Mouse (Mus musculus) bone marrow macrophage, adult 2 months (primary cell): ENCODE data around the gene Plppr2. TPM values are rescaled to one million over a fixed set of nuclear protein-coding genes. Genes with fewer than 3 reads are reported as not detected.

Experiments used
- H3K27ac ChIP-seq: 2 replicates; pipeline ENCODE4 v1.5.1; 2012; ENCODE audit warnings: low read depth, low read length; ENCODE audit not compliant: insufficient read depth
- H3K4me1 ChIP-seq: 2 replicates; pipeline ENCODE4 v1.6.1; 2012; ENCODE audit warnings: low read length; ENCODE audit not compliant: control insufficient read depth, insufficient read depth
- H3K4me3 ChIP-seq: 2 replicates; pipeline ENCODE4 v1.5.1; 2012; ENCODE audit warnings: mild to moderate bottlenecking, low read length, moderate library complexity; ENCODE audit not compliant: insufficient read depth
- CTCF ChIP-seq: IDR thresholded peaks from 2 replicates; pipeline ENCODE4 v1.5.1; 2012; ENCODE audit warnings: low read depth, mild to moderate bottlenecking, low read length, moderate library complexity
- POLR2A ChIP-seq: IDR thresholded peaks from 2 replicates; pipeline ENCODE4 v1.6.1; 2012; ENCODE audit warnings: mild to moderate bottlenecking, low read depth, low read length, borderline replicate concordance
- polyA plus RNA-seq: library from polyadenylated mRNA; stranded (reverse); fragments of >200 nt; gene quantifications from 2 replicates; pipeline ENCODE4 v1.2.4, GENCODE M21; 2012; ENCODE audit not compliant: missing spikeins, insufficient read depth, insufficient read length

Plppr2 gene
- polyA plus RNA-seq, 1 experiment = 5.8 TPM

DNA sequence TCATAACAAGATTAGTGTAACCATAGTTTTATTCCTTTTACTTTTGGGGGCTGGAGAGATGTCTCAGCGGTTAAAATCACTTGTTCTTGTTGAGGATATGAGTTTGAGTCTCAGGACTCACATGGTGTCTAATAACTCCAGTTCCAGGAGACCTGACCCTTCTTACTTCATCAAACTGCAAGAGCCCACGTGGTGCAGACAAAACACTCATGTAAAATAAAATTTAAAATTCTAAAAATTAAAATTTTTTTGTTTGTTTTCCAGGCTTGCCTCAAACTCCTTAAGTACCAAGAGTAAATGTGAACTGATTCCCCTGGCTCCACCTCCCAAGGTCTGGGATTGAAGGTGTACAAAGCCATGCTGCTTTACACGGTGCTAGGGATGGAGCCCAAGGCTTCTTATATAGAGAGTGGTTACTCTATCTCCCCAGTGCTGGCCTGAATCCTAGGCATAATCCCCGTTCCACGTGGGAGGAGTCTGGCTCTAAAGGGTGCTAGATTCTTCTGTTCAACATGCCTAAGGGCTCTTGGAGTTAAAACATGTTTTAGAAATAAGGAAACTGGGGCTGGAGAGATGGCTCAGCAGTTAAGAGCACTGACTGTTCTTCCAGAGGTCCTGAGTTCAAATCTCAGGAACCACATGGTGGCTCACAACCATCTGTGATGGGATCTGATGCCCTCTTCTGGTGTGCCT lies 18.0 kb upstream of the Plppr2 start:
- H3K4me1 ChIP-seq = peaks cover 15% of the 10 kb centered on the region
- H3K4me3 ChIP-seq = no peak overlapping the region
- no peak overlapping the region for H3K27ac ChIP-seq
- no peak for TF ChIP-seq POLR2A
- TF ChIP-seq CTCF = no peak

DNA sequence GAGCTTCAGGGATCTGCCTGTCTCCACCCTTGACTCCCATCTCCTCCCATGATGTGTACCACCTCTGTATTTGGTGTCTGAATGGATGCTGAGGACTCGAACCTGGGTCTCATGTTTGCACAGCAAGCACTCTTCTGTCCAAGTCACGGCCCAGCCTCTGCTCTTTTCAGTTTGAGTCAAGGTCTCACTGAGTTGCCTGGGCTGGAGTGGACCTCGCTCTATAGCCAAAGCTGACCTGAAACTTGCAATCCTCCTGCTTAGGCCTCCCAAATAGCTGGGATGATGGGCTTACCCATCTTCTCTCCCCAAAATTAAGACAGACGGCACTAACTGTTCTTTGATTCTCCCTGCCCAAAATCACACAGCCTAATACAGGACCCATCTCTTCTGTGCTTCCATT lies 13.8 kb upstream of the Plppr2 start:
- H3K4me3 ChIP-seq = no peak overlapping the region
- H3K4me1 ChIP-seq = peaks cover 25% of the 10 kb centered on the region
- TF ChIP-seq POLR2A (no peak), CTCF (no peak)
- no peak overlapping the region for H3K27ac ChIP-seq

DNA sequence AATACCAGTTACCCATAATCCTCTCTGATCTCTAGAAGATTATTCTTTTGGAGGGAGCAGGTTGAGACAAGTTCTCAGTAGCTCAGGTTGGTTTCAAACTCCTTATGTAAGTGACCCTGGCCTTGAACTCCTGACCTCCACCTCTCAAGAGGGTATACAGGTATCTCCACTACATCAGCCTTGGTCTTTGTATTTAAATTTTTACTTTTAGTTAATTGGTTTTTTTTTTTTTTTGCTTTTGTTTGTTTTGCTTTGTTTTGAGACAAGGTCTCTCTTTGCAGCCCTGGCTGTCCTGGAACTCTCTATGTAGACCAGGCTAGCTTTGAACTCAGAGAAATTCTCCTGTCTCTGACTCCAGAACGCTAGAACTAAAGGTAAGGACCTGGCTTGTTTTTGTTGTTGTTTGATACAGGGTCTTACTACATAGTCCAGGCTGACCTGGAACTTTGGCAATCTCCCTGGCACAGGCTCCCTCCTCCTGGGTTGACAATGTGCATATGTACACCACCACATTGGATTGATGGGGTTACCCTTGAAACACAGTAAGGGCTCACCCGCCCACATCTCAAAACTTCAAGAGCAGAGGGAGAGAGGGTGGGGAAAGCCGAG lies 13.2 kb upstream of the Plppr2 start:
- peaks cover 25% of the 10 kb centered on the region for H3K4me1 ChIP-seq
- H3K27ac ChIP-seq = peak overlapping the region; percentile 56
- TF ChIP-seq POLR2A (no peak), CTCF (no peak)
- no peak overlapping the region for H3K4me3 ChIP-seq

DNA sequence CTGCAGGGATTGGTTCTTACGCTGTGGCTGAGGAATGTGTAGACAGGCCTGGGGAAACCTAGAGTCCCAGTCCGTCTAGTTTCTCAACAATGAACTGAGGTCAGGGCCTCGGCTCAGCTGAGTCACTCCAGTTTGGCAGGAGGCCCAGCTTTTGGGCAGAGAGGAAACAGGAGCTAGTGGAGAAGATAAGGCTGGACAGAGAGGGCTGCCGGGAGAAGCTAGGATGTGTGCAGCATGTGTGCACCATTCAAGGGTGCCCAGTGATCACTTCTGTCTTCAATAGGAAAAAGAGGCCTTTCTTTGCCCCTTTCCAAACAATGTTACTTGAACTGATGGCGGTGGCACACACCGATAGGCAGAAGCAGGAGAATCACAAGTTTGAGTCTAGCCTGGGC lies 12.7 kb upstream of the Plppr2 start:
- no peak for TF ChIP-seq CTCF
- no peak for TF ChIP-seq POLR2A
- H3K4me3 ChIP-seq = no peak overlapping the region
- peaks cover 25% of the 10 kb centered on the region for H3K4me1 ChIP-seq
- peak overlapping the region; percentile 56 for H3K27ac ChIP-seq

DNA sequence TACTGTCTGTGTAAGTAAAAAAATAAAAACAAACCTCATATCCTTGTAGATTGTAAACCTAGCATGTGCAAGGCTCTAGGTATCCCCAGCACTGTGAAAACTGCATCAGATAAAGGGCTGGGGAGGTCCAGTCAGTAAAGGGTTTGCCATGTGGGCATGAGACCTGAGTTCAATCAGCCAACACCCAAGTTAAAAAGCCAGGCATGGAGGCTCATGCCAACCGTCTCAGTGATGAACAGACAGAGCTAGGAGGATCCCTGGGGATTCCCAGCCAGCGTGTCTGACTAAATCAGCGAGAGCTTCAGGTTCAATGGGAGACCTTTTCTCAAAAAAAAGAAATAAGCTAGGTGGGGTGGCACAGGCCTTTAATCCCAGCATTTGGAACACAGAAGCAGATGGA lies 11.8 kb upstream of the Plppr2 start:
- peaks cover 25% of the 10 kb centered on the region for H3K4me1 ChIP-seq
- no peak overlapping the region for H3K27ac ChIP-seq
- TF ChIP-seq POLR2A (no peak), CTCF (no peak)
- no peak overlapping the region for H3K4me3 ChIP-seq

DNA sequence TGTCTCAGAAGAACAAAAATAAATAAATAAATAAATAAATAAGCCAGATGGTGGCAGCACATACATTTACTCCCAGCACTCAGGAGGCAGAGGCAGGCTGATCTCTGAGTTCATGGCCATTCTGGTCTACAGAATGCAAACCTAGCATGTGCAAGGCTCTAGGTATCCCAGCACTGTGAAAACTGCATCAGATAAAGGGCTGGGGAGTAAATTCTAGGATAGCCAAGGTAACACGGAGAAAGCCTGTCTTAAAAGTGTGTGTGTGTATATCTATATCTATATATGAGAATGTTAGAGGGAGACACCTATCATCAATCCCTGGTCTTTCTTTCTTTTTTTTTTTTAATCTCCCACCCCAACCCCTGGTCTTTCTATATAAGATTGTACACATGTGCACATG lies 11.3 kb upstream of the Plppr2 start:
- H3K4me3 ChIP-seq = no peak overlapping the region

DNA sequence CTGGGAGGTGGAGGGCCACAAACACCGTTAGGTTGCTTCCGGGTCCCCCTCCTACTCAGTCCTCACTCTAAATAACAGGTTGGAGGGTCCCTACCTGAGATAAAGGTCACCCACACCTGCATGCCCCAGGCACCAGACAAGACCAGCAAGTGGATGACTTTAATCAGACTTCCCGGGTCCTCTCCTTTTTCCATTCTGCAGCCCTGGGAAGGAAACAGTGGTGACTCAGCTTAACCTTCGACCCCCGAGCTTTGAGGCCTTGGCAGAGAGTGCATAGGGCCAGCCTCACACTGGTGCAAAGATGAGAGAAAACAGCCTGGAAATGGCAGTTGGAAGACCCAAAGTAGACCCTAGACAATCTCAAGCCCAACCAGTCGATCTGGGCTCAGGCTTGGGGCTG lies 10.7 kb upstream of the Plppr2 start:
- Histone ChIP-seq H3K4me1 (peaks cover 25% of the 10 kb centered on the region), H3K27ac (no peak overlapping the region), H3K4me3 (peak overlapping the region; percentile 68)
- TF ChIP-seq POLR2A (no peak), CTCF (no peak)

More for the DNA sequence above, 11.3 kb upstream of the Plppr2 start:
- Histone ChIP-seq H3K4me1 (peaks cover 25% of the 10 kb centered on the region), H3K27ac (no peak overlapping the region)
- TF ChIP-seq POLR2A (no peak), CTCF (no peak)

DNA sequence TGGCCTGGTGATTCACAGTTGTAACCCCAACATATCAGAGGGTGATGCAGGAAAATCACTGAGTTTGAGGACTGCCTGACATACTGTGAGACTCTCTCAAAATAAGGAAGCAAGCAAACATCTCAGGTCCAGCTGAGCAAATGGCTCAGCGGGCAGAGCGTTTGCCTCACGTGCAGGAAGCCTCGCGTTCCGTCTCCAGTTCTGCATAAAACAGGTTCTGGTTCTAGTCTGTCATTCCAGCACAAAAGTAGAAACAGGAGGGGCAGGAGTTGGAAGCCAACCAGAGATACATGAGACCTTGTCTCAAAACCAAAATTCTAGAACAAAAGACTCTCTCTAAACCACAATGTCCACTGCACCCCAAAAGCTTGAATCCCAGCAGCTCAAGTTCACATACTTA lies 10.0 kb upstream of the Plppr2 start:
- H3K27ac ChIP-seq = peak overlapping the region; percentile 56
- TF ChIP-seq POLR2A (no peak), CTCF (no peak)
- H3K4me3 ChIP-seq = peak overlapping the region; percentile 68
- H3K4me1 ChIP-seq = peaks cover 25% of the 10 kb centered on the region

DNA sequence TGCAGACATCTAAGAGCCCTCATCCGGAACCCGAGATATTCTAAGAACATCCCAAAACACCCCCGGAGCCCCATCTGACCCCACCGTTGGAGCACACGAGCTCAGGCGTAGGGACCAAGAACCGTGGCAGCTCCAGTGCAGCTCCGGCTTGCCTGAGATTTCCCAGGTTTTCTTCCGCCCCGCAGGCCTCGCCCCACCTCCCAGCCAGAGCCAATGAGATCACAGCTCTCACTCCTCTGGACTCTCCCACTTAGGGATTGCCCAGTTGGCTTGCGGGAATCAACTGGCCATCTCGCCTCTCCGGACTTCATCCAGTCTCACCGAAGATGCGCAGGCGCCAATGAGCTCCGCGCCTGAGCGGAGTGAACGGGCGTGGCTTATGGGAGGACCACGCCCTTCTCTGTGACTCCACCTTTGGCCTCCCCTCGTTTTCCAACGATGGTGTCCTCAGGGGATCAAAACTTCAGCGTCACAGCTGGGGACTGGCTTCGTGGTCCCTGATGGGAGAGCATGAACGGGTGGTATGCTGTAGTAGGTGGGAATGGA lies 9.6 kb upstream of the Plppr2 start, which contains the start of the genes Ccdc159 and Tmem205:
Gene Ccdc159 (plus strand): TSS at position 264 of the 546 bp plus-strand sequence.
Gene Tmem205 (minus strand): TSS at position 349 of the 546 bp plus-strand sequence.
- TF ChIP-seq CTCF (no peak), POLR2A (no peak)
- Histone ChIP-seq H3K4me3 (peak within 1 kb of the TSS; percentile 68), H3K4me1 (peaks cover 25% of the 10 kb centered on the region), H3K27ac (peak within 1 kb of the TSS; percentile 56)

DNA sequence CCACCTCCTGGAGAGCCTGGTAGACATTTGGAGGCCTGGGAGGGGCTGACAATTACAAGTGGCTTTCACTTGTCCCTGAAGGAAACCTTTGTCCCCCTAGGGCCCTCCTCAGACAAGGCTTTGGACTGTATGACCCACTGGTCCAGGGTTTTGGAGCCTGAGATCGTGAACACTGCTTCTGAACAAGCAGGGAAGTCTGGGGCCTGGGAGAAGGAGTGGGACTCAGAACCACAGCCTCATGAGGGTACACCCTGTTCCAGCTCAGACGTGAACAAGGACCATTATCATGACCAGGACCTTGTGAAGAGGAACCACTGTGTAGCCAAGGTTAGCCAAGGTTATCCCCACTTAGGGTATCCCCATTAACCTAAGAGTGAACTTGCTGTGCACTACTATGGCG lies 7.6 kb upstream of the Plppr2 start:
- Histone ChIP-seq H3K4me1 (peaks cover 12% of the 10 kb centered on the region), H3K27ac (no peak overlapping the region), H3K4me3 (no peak overlapping the region)
- TF ChIP-seq POLR2A = no peak
- no peak for TF ChIP-seq CTCF

DNA sequence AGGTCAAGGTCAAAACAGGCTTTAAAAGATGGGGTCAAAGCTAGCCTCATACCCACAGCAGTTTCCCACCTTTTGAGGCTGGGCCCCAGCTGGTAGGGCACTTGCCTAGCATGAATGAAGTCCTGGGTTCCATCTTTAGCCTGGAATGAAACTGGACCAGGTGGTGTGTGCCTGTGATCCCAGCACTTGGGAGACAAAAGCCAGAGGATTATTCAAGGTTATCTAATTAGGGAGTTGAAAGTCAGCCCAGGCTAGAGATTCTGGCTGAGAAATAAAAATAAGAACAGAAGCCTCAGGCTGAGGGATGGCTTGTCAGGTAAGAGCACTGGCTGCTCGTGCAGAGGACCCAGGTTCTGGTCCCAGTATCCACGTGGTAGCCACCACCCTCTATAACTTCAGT lies 4.8 kb upstream of the Plppr2 start:
- H3K4me3 ChIP-seq = no peak overlapping the region
- TF ChIP-seq POLR2A (no peak), CTCF (no peak)
- H3K27ac ChIP-seq = no peak overlapping the region
- H3K4me1 ChIP-seq = 0 out of 2 replicates have a peak, but pooled peaks cover 3% of the 10 kb centered on the region
